8 mouse cellular contexts compared by ENCODE assay signal in genomic region chr14:87415808-87416721, GRCm38 (mm10). TPM values are rescaled to one million over a fixed set of nuclear protein-coding genes. Genes with fewer than 3 reads are reported as not detected.
DNase-seq lines count a peak whose midpoint lies in the region; ATAC-seq and TF ChIP-seq lines count a peak whose summit lies in the region.

Tdrd3 (plus strand) TSS chr14:87416639.

- no peak for TF ChIP-seq CTCF in CH12.LX (conservative IDR thresholded peaks at IDR 0.05 in 1 of 2, IDR thresholded peaks at IDR 0.05 in 1 of 2; ENCODE audit: low read depth in 2 of 2, low read length in 2 of 2)

- under 1% methylated on average over 85 of the region's 85 CpGs for WGBS in forebrain, embryonic 11.5 days
- WGBS in heart, embryonic 16.5 days = under 1% methylated on average over 84 of the region's 85 CpGs
- under 1% methylated on average over 85 of the region's 85 CpGs for WGBS in liver, embryonic 15.5 days (ENCODE audit: insufficient replicate concordance)
- under 1% methylated on average over 85 of the region's 85 CpGs for WGBS in neural tube, embryonic 12.5 days

- peak within 1 kb of the TSS; percentile 72 to 86 (median 78) for H3K4me3 ChIP-seq in CH12.LX (replicated peaks in 1 of 3; ENCODE audit: low read depth in 2 of 3, low read length in 2 of 3, poor library complexity in 1 of 3)
- peak within 1 kb of the TSS; percentile 75 for H3K4me3 ChIP-seq in forebrain, embryonic 11.5 days (ENCODE audit: low read depth, low read length)
- H3K4me3 ChIP-seq in heart, embryonic 16.5 days (ENCODE audit: low read length) = peak within 1 kb of the TSS; percentile 75
- H3K4me3 ChIP-seq in liver, embryonic 15.5 days (replicated peaks) = peak within 1 kb of the TSS; percentile 90
- H3K4me3 ChIP-seq in neural tube, embryonic 12.5 days = peak within 1 kb of the TSS; percentile 84

- dilution Hi-C loops in CH12.LX (cut with MboI; ENCODE audit: extremely low pct_ligation_motif_present, extremely low pct_unique_long_range_greater_than_20kb, low sequenced_read_pairs) = no loop called here

- peaks cover 0 to 2% of the 10 kb centered on the region in 2 experiments for H3K36me3 ChIP-seq in CH12.LX (replicated peaks in 1 of 2; ENCODE audit: control insufficient read depth in 1 of 2, insufficient read depth in 1 of 2, low read length in 1 of 2)
- no peaks in the 10 kb centered on the region for H3K36me3 ChIP-seq in forebrain, embryonic 11.5 days (ENCODE audit: control insufficient read depth, insufficient read depth, low read length)
- H3K36me3 ChIP-seq in heart, embryonic 16.5 days (ENCODE audit: control insufficient read depth, insufficient read depth) = no peaks in the 10 kb centered on the region
- 0 out of 2 replicates have a peak, but pooled peaks cover 3% of the 10 kb centered on the region for H3K36me3 ChIP-seq in liver, embryonic 15.5 days (replicated peaks)
- no peaks in the 10 kb centered on the region for H3K36me3 ChIP-seq in neural tube, embryonic 12.5 days

- TF ChIP-seq RAD21 in CH12.LX (IDR thresholded peaks at IDR 0.05; ENCODE audit: low read depth, low read length) = no peak

- peaks cover 0 to 11% of the 10 kb centered on the region in 2 experiments; a peak in 2 of 4 replicates for H3K4me1 ChIP-seq in CH12.LX (ENCODE audit: control insufficient read depth in 1 of 2, insufficient read depth in 2 of 2)
- H3K4me1 ChIP-seq in forebrain, embryonic 11.5 days (replicated peaks; ENCODE audit: control insufficient read depth, insufficient read depth, low read length) = 0 out of 2 replicates have a peak, but pooled peaks cover 3% of the 10 kb centered on the region
- peaks cover 18% of the 10 kb centered on the region for H3K4me1 ChIP-seq in heart, embryonic 16.5 days (ENCODE audit: control insufficient read depth, insufficient read depth, low read length)
- H3K4me1 ChIP-seq in liver, embryonic 15.5 days (replicated peaks) = peaks cover 36% of the 10 kb centered on the region
- peaks cover 12% of the 10 kb centered on the region for H3K4me1 ChIP-seq in neural tube, embryonic 12.5 days

- ATAC-seq in forebrain, embryonic 11.5 days (replicated peaks; ENCODE audit: low FRiP score) = peak; percentile 95
- ATAC-seq in heart, embryonic 16.5 days (replicated peaks; ENCODE audit: extremely low read depth, insufficient read depth, low FRiP score) = peak; percentile 94
- ATAC-seq in liver, embryonic 15.5 days (ENCODE audit: insufficient read depth) = peak; percentile 91
- peak; percentile 98 for ATAC-seq in neural tube, embryonic 12.5 days (ENCODE audit: low FRiP score, low read depth)

- TF ChIP-seq EP300 in CH12.LX (IDR thresholded peaks at IDR 0.05; ENCODE audit: low read length) = 0 out of 2 replicates have a peak, but pooled peaks have one; percentile 19

- peak within 1 kb of the TSS; percentile 94 for H3K9ac ChIP-seq in CH12.LX (ENCODE audit: insufficient read depth, low read depth)
- H3K9ac ChIP-seq in forebrain, embryonic 11.5 days (ENCODE audit: low read length) = peak within 1 kb of the TSS; percentile 95
- H3K9ac ChIP-seq in heart, embryonic 16.5 days (ENCODE audit: low read length) = peak within 1 kb of the TSS; percentile 99
- H3K9ac ChIP-seq in liver, embryonic 15.5 days = peak within 1 kb of the TSS; percentile 92
- H3K9ac ChIP-seq in neural tube, embryonic 12.5 days = peak within 1 kb of the TSS; percentile 94

- peak within 1 kb of the TSS; percentile 81 for H3K27ac ChIP-seq in CH12.LX (ENCODE audit: insufficient read depth, low read depth)
- H3K27ac ChIP-seq in forebrain, embryonic 11.5 days (ENCODE audit: low read depth, low read length) = peak within 1 kb of the TSS; percentile 99
- peak within 1 kb of the TSS; percentile 100 for H3K27ac ChIP-seq in heart, embryonic 16.5 days (ENCODE audit: low read length)
- H3K27ac ChIP-seq in liver, embryonic 15.5 days (replicated peaks) = peak within 1 kb of the TSS; percentile 100
- peak within 1 kb of the TSS; percentile 98 for H3K27ac ChIP-seq in neural tube, embryonic 12.5 days

- H3K4me2 ChIP-seq in CH12.LX (ENCODE audit: insufficient read depth, low read depth, poor library complexity, severe bottlenecking) = peak within 1 kb of the TSS; percentile 98
- H3K4me2 ChIP-seq in forebrain, embryonic 11.5 days (ENCODE audit: low read depth, low read length, severe bottlenecking) = peak within 1 kb of the TSS; percentile 89
- H3K4me2 ChIP-seq in heart, embryonic 16.5 days (ENCODE audit: low read depth, low read length) = peak within 1 kb of the TSS; percentile 91
- peak within 1 kb of the TSS; percentile 100 for H3K4me2 ChIP-seq in liver, embryonic 15.5 days
- peak within 1 kb of the TSS; percentile 73 for H3K4me2 ChIP-seq in neural tube, embryonic 12.5 days (replicated peaks)

- H3K79me2 ChIP-seq in CH12.LX (replicated peaks; ENCODE audit: control insufficient read depth, extremely low read depth, insufficient read depth, poor library complexity, severe bottlenecking) = peaks cover 11% of the 10 kb centered on the region

- no peaks in the 10 kb centered on the region for H3K27me3 ChIP-seq in CH12.LX (replicated peaks)
- no peaks in the 10 kb centered on the region for H3K27me3 ChIP-seq in forebrain, embryonic 11.5 days (ENCODE audit: control insufficient read depth, insufficient read depth, low read length)
- H3K27me3 ChIP-seq in heart, embryonic 16.5 days (ENCODE audit: control insufficient read depth, insufficient read depth, low read length) = no peaks in the 10 kb centered on the region
- H3K27me3 ChIP-seq in liver, embryonic 15.5 days = no peaks in the 10 kb centered on the region
- no peaks in the 10 kb centered on the region for H3K27me3 ChIP-seq in neural tube, embryonic 12.5 days (replicated peaks)

- in situ Hi-C loops in CH12.LX (cut with MboI; ENCODE audit: low pct_ligation_motif_present, low pct_unique_long_range_greater_than_20kb, low sequenced_read_pairs) = loop anchor here (25.0 kb wide), 1 partner anchor 304 kb away; no protein-coding TSS in a partner anchor

- DNase-seq in CH12.LX (ENCODE audit: extremely low read depth) = peak; percentile 92
- DNase-seq in c-Kit-positive CD71-positive TER-119-negative erythroid progenitor cells, embryonic 14.5 days (ENCODE audit: low read depth) = peak; percentile 90
- peak; percentile 95 for DNase-seq in forebrain, embryonic 11.5 days (ENCODE audit: low spot score)
- peak; percentile 97 for DNase-seq in kidney, postnatal 36 days
- peak; percentile 92 for DNase-seq in telencephalon, adult 2 months (ENCODE audit: low read depth, low spot score)

- TF ChIP-seq POLR2A in CH12.LX (IDR thresholded peaks at IDR 0.05; ENCODE audit: low read depth, low read length) = peak; percentile 85

- H3K9me3 ChIP-seq in CH12.LX (replicated peaks; ENCODE audit: low read length) = no peaks in the 10 kb centered on the region
- H3K9me3 ChIP-seq in forebrain, embryonic 11.5 days (ENCODE audit: control insufficient read depth, low read length) = no peaks in the 10 kb centered on the region
- H3K9me3 ChIP-seq in heart, embryonic 16.5 days (replicated peaks; ENCODE audit: control insufficient read depth, low read length) = no peaks in the 10 kb centered on the region
- H3K9me3 ChIP-seq in liver, embryonic 15.5 days (replicated peaks) = no peaks in the 10 kb centered on the region
- H3K9me3 ChIP-seq in neural tube, embryonic 12.5 days = no peaks in the 10 kb centered on the region

TF ChIP-seq in CH12.LX, 34 proteins besides CTCF, POLR2A, EP300 and RAD21 (continues in another document):
- TF ChIP-seq JUN (IDR thresholded peaks at IDR 0.05; ENCODE audit: insufficient read depth, low read depth, low read length) (no peak), ETS1 (conservative IDR thresholded peaks at IDR 0.05; ENCODE audit: low read depth, low read length) (no peak), PAX5 (IDR thresholded peaks at IDR 0.05; ENCODE audit: low read length) (no peak), GABPA (IDR thresholded peaks at IDR 0.05; ENCODE audit: insufficient replicate concordance, low read depth, low read length) (no peak), USF1 (IDR thresholded peaks at IDR 0.05; ENCODE audit: low read depth, low read length) (peak; percentile 18), MEF2A (IDR thresholded peaks at IDR 0.05; ENCODE audit: borderline replicate concordance, low read depth, low read length) (peak; percentile 21; the same call in 1 of the 2 replicates), ZC3H11A (IDR thresholded peaks at IDR 0.05; ENCODE audit: low read depth, low read length) (no peak), UBTF (IDR thresholded peaks at IDR 0.05; ENCODE audit: low read depth, low read length) (no peak; the same call in 1 of the 2 replicates), POLR2AphosphoS2 (IDR thresholded peaks at IDR 0.05; ENCODE audit: low read depth, low read length) (0 out of 2 replicates have a peak, but pooled peaks have one; percentile 31), E2F4 (IDR thresholded peaks at IDR 0.05; ENCODE audit: insufficient replicate concordance, low read depth, low read length) (no peak), KAT2A (IDR thresholded peaks at IDR 0.05; ENCODE audit: insufficient replicate concordance, low read length) (0 out of 2 replicates have a peak, but pooled peaks have one; percentile 48), SIN3A (IDR thresholded peaks at IDR 0.05; ENCODE audit: low read length) (peak; percentile 83), JUND (conservative IDR thresholded peaks at IDR 0.05; ENCODE audit: low read depth, low read length) (no peak), MAZ (IDR thresholded peaks at IDR 0.05; ENCODE audit: low read depth, low read length) (no peak), CHD1 (IDR thresholded peaks at IDR 0.05; ENCODE audit: low read depth, low read length) (peak; percentile 75; the same call in 1 of the 2 replicates), IRF4 (IDR thresholded peaks at IDR 0.05; ENCODE audit: low read depth, low read length) (peak; percentile 31; the same call in 1 of the 2 replicates), NRF1 (IDR thresholded peaks at IDR 0.05; ENCODE audit: low read depth, low read length) (peak; percentile 89), ELF1 (IDR thresholded peaks at IDR 0.05; ENCODE audit: low read depth, low read length) (peak; percentile 85), SMC3 (IDR thresholded peaks at IDR 0.05; ENCODE audit: low read depth, low read length) (no peak), MAFK (IDR thresholded peaks at IDR 0.05; ENCODE audit: insufficient replicate concordance, low read length) (no peak), ZKSCAN1 (IDR thresholded peaks at IDR 0.05; ENCODE audit: borderline replicate concordance, low read depth, low read length) (no peak)

RNA-seq across cellular contexts. Expression of gene Tdrd3, which starts in this region (rescaled TPM):
- total RNA-seq in CH12.LX (2012; rRNA removed) (6.5 and 7.3 TPM in 2 replicates), CH12.LX (2014; rRNA removed) (12.8 and 13.8 TPM in 2 replicates)
- polyA plus RNA-seq in CH12.LX (2012; ENCODE audit: insufficient read length, low read depth) = 10.9 and 13.9 TPM in 2 replicates
- 39.7 and 41.2 TPM in 2 replicates for polyA plus RNA-seq in forebrain, embryonic 11.5 days (2014; fragmentation: Nextera tagmentation; extraction: Ambion mirVana)
- 18.7 and 19.3 TPM in 2 replicates for polyA plus RNA-seq in heart, embryonic 16.5 days (2015; fragmentation: Nextera tagmentation; extraction: Ambion mirVana)
- 5.9 and 6.2 TPM in 2 replicates for polyA plus RNA-seq in liver, embryonic 15.5 days (2015; fragmentation: Nextera tagmentation; extraction: Ambion mirVana)
- 38.7 and 40.6 TPM in 2 replicates for polyA plus RNA-seq in neural tube, embryonic 12.5 days (2016; fragmentation: Nextera tagmentation; extraction: Ambion mirVana)

Comparison
In these comparisons a context has a peak if more than half of its experiments do, and no peak if none do; other contexts are left out.
1. Peak in every context shown above with its lines: DNase-seq, ATAC-seq, H3K4me3 ChIP-seq and H3K27ac ChIP-seq.